Mouse (Mus musculus) embryonic facial prominence, embryonic 14.5 days (tissue): Measurements from ENCODE around the gene Hoxd3. TPM values are rescaled to one million over a fixed set of nuclear protein-coding genes. Genes with fewer than 3 reads are reported as not detected.

Experiments used
- ATAC-seq: fragments of 200-750 bp; cut with Nextera tagmentation; 2 replicates; pipeline ENCODE4 v1.8.0; 2017; ENCODE audit warnings: low read depth, moderate number of reproducible peaks, moderate TSS enrichment
- DNase-seq: peaks from one replicate; pipeline ENCODE4 v3.0.0-alpha.2; 2015; ENCODE audit warnings: low spot score
- H3K27ac ChIP-seq: fragments of 300-500 bp; sonication (generic); replicated peaks from 2 replicates; pipeline ENCODE4 v1.5.1; 2014; ENCODE audit warnings: low read depth, mild to moderate bottlenecking, low read length, moderate library complexity
- H3K27me3 ChIP-seq: fragments of 300-500 bp; sonication (generic); replicated peaks from 2 replicates; pipeline ENCODE4 v1.6.1; 2014; ENCODE audit warnings: low read length; ENCODE audit not compliant: control insufficient read depth, insufficient read depth
- H3K36me3 ChIP-seq: fragments of 300-500 bp; sonication (generic); 2 replicates; pipeline ENCODE4 v1.6.1; 2014; ENCODE audit warnings: low read length, mixed read lengths; ENCODE audit not compliant: control insufficient read depth, insufficient read depth
- H3K4me1 ChIP-seq: fragments of 300-500 bp; sonication (generic); 2 replicates; pipeline ENCODE4 v1.6.1; 2014; ENCODE audit warnings: antibody characterized with exemption, low read length; ENCODE audit not compliant: control insufficient read depth, insufficient read depth
- H3K4me2 ChIP-seq: fragments of 300-500 bp; sonication (generic); 2 replicates; pipeline ENCODE4 v1.6.1; 2014; ENCODE audit warnings: low read depth, mild to moderate bottlenecking, low read length, moderate library complexity, mixed read lengths
- H3K4me3 ChIP-seq: fragments of 300-500 bp; sonication (generic); 2 replicates; pipeline ENCODE4 v1.5.1; 2014; ENCODE audit warnings: low read depth, mild to moderate bottlenecking, low read length
- H3K9ac ChIP-seq: fragments of 300-500 bp; sonication (generic); 2 replicates; pipeline ENCODE4 v1.6.1; 2014; ENCODE audit warnings: low read depth, mild to moderate bottlenecking, low read length, moderate library complexity, mixed read lengths
- H3K9me3 ChIP-seq: fragments of 300-500 bp; sonication (generic); 2 replicates; pipeline ENCODE4 v1.6.1; 2016; ENCODE audit warnings: low read length; ENCODE audit not compliant: control insufficient read depth
- WGBS: fragments of 180-500 bp; shearing (Covaris S2); extraction: QIAGEN DNeasy Blood & Tissue Kit; methylation state at CpG from one replicate; pipeline ENCODE4 v1.1.7; 2014; 5-methylcytosine and 5-hydroxymethylcytosine counted together
- polyA plus RNA-seq: library from polyadenylated mRNA; unstranded; fragments of >200 nt; fragmentation: Nextera tagmentation; extraction: Ambion mirVana; gene quantifications from 2 replicates; pipeline ENCODE4 v1.2.1, GENCODE M21; 2014

Hoxd3 gene
- polyA plus RNA-seq, 1 experiment from 2014 or later: 3.8 TPM

DNA sequence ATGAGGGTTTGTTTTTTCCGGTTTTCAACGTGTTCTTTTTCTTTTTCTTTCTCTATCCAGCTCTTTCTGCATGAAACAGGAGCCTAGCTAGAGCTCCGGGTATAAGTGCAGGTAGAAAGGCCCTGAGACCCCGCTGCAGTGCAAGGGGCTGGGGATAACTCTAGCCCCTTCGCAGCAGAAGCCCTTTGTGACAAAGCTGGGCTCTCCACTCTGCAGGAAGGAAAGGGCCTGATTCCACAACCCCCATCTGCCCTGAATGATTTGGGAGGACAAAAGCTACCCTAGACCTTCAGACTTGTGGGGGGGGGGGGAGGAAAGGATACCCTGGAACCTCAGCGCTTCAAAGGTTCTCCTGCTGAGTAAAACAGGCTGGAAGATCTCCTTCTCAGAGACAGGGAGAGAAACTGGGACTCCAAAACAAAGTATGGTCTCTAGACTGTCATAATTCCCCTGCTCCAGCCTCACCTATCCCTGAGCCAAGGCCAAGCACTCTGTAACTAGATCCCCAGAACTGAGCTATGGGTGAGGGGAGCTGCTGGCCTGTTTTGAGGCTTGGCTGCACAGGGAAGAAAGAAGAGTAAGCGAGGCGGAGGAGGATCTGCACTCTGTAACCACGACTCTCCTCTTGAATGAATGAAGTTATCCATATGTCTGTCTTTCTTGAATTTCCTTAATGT is 35.2 kb upstream of the Hoxd3 start:
- H3K4me3 ChIP-seq: no peak overlapping the region
- no peak overlapping the region for H3K4me2 ChIP-seq
- no peak for ATAC-seq
- H3K27me3 ChIP-seq: peaks cover 100% of the 10 kb centered on the region
- no peak overlapping the region for H3K27ac ChIP-seq
- no peaks in the 10 kb centered on the region for H3K9me3 ChIP-seq
- 6% methylated on average over 9 of the region's 9 CpGs for WGBS
- H3K4me1 ChIP-seq: peaks cover 4% of the 10 kb centered on the region; the same call in 1 of the 2 replicates
- H3K9ac ChIP-seq: no peak overlapping the region
- DNase-seq: no peak
- no peaks in the 10 kb centered on the region for H3K36me3 ChIP-seq

DNA sequence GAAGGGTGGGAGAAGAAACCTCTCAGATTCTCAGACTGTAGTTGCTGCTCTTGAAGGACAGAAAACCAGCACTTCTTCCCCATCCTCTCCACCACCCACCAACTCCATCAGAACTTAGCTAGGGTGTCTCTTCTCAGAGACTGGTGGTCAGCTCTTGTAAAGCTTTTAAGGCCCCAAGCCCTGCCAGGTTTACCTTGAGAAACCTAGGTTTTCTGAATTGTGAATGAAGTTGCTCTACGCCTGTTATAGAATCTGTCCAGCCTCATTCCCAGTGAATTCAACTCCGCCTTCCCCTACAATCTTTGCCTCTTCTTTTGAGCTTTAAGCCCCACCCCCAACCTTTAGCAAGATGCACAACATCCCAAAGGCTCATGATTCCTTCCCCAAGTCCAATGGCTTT is 34.6 kb upstream of the Hoxd3 start:
- WGBS: 4% methylated on average over 2 of the region's 2 CpGs
- Histone ChIP-seq H3K4me2 (no peak overlapping the region), H3K36me3 (no peaks in the 10 kb centered on the region), H3K4me1 (peaks cover 4% of the 10 kb centered on the region; the same call in 1 of the 2 replicates), H3K27ac (no peak overlapping the region), H3K27me3 (peaks cover 100% of the 10 kb centered on the region), H3K9ac (no peak overlapping the region), H3K4me3 (no peak overlapping the region), H3K9me3 (no peaks in the 10 kb centered on the region)
- ATAC-seq (no peak), DNase-seq (no peak)

DNA sequence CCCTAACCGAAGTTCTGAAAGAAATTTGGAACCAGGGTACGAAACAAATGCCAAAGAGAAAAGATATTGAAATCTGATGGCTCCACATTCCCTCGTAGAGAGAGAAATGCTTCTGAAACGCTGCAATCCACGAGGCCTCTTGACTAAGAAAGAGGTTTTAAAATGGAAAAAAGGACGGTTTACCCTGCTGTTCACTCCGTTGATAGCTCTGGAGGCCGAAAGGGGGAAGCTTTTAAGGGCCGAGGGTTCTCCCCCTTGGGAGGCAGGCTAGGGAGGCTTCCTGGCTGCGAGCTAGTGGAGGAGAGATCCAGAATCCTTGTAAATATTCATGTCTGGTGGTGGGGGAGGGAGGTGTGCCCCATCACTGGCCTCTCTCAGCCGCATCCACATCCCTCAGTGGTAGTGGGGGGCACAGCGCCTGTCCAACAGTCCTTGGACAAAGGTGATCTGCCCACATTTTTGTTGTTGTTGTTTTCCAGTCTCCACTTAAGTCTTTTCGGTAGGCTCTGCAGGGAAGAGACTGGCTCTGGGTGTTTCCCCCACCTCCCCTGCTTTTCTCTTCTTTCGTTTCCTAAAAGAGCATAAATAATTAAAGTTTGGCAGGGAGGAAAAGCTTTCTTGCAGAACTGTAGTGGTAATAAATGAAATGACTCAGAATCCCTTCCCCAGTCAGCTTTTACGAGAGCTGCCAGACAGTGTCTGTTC is 32.7 kb upstream of the Hoxd3 start, which contains the start of gene Hoxd11:
Hoxd11 (plus strand) TSS at position 667 of the 705 bp plus-strand sequence.
- H3K4me1 ChIP-seq: 0 out of 2 replicates have a peak, but pooled peaks cover 4% of the 10 kb centered on the region
- H3K9ac ChIP-seq: no peak within 1 kb of the TSS
- ATAC-seq (no peak), DNase-seq (no peak)
- WGBS: 1% methylated on average over 14 of the region's 15 CpGs
- no peaks in the 10 kb centered on the region for H3K9me3 ChIP-seq
- H3K27ac ChIP-seq: no peak within 1 kb of the TSS
- H3K4me2 ChIP-seq: no peak within 1 kb of the TSS
- no peaks in the 10 kb centered on the region for H3K36me3 ChIP-seq
- H3K27me3 ChIP-seq: peaks cover 100% of the 10 kb centered on the region
- 0 out of 2 replicates have a peak within 1 kb of the TSS, but pooled peaks have one; percentile 3 for H3K4me3 ChIP-seq

DNA sequence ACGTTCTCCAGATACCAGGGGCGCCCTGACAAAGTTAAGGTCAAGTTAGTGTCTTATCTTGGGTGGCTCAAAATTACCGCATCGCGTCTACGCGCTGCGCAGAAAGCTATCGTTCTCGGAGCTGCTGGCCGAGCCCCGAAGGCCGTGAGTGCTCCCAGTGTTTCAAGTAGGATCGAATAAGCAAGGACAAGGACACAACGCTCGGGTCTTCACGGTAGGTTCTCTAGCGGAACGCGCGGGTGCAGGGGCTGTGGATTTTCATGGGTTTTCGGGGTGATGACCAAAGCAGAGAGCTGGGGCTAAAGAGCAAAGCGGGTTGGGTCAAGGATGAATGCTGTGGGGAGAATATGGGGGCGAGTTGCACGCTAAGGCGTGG is 32.1 kb upstream of the Hoxd3 start:
- H3K36me3 ChIP-seq: no peaks in the 10 kb centered on the region
- H3K27ac ChIP-seq: no peak overlapping the region
- no peak overlapping the region for H3K9ac ChIP-seq
- no peak overlapping the region for H3K4me2 ChIP-seq
- H3K9me3 ChIP-seq: no peaks in the 10 kb centered on the region
- 0 out of 2 replicates have a peak overlapping the region, but pooled peaks have one; percentile 3 for H3K4me3 ChIP-seq
- peaks cover 100% of the 10 kb centered on the region for H3K27me3 ChIP-seq
- ATAC-seq (no peak), DNase-seq (no peak)
- under 1% methylated on average over 26 of the region's 26 CpGs for WGBS
- 0 out of 2 replicates have a peak, but pooled peaks cover 4% of the 10 kb centered on the region for H3K4me1 ChIP-seq

DNA sequence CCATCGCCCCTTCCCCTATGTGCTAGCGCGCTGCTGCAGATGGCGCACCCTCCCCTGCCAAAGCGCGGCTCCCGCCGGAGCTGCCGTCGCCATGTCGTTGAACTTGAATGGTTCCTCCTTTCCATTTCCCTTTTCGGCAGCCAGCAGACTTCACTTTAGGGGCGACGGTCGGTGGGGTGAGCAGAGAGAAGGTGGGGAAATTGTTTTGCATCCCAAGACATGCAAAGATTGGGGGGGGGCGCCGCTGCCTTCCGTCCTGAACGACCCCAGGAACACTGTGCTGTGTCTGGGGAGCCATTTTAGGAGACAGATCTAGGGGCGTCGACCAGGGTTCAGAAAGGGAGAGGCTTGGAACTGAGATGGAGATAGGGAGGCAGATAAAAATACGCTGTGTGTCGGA is 31.7 kb upstream of the Hoxd3 start:
- ATAC-seq: no peak
- under 1% methylated on average over 23 of the region's 23 CpGs for WGBS
- no peak for DNase-seq
- Histone ChIP-seq H3K9ac (no peak overlapping the region), H3K9me3 (no peaks in the 10 kb centered on the region), H3K27ac (no peak overlapping the region), H3K36me3 (no peaks in the 10 kb centered on the region), H3K4me1 (0 out of 2 replicates have a peak, but pooled peaks cover 4% of the 10 kb centered on the region), H3K4me2 (no peak overlapping the region), H3K27me3 (peaks cover 100% of the 10 kb centered on the region), H3K4me3 (no peak overlapping the region)

DNA sequence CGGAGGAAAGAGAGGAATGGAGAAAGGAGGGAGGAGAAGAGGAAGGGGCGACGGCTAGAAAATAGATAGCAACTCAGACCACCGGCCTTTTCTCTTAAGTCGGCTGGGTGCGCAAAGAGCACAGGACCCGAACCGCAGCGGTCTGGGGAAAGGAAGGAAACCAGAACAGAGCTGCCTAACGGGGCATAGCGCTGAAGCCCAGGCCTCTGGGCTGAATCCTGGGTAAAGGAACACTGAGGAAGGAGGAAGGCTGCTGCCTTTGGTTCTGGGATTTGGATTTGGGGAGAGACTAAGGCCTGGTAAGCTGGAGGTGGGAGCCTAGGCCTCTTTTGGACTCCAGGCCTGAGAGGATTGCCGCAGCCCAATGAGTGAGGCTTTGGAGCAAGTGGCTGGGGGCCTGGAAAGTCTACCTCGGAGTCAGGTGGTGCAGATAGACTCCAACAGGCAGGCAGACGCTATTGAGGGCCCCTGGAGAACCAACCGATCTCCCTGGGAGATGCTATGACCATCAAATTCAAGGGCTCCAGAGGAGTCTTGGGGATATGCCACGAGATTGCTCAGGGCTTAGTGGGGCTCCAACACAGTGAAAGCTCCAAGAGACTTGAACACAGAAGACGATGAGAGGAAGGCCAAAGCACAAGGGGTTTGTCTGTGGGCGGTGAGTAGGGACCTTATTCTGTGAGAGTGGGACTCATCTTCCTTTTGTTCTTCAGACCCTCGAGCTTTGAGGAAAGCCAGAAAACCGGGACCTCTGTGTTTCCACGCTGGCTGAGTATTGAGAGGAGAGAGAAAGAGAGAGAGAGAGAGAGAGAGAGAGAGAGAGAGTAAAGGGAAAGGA is 30.9 kb upstream of the Hoxd3 start:
- Histone ChIP-seq H3K9ac (no peak overlapping the region), H3K36me3 (no peaks in the 10 kb centered on the region), H3K27me3 (peaks cover 100% of the 10 kb centered on the region), H3K4me1 (0 out of 2 replicates have a peak, but pooled peaks cover 4% of the 10 kb centered on the region), H3K27ac (no peak overlapping the region), H3K9me3 (no peaks in the 10 kb centered on the region), H3K4me3 (no peak overlapping the region), H3K4me2 (no peak overlapping the region)
- 3% methylated on average over 21 of the region's 21 CpGs for WGBS
- ATAC-seq (no peak), DNase-seq (no peak)

DNA sequence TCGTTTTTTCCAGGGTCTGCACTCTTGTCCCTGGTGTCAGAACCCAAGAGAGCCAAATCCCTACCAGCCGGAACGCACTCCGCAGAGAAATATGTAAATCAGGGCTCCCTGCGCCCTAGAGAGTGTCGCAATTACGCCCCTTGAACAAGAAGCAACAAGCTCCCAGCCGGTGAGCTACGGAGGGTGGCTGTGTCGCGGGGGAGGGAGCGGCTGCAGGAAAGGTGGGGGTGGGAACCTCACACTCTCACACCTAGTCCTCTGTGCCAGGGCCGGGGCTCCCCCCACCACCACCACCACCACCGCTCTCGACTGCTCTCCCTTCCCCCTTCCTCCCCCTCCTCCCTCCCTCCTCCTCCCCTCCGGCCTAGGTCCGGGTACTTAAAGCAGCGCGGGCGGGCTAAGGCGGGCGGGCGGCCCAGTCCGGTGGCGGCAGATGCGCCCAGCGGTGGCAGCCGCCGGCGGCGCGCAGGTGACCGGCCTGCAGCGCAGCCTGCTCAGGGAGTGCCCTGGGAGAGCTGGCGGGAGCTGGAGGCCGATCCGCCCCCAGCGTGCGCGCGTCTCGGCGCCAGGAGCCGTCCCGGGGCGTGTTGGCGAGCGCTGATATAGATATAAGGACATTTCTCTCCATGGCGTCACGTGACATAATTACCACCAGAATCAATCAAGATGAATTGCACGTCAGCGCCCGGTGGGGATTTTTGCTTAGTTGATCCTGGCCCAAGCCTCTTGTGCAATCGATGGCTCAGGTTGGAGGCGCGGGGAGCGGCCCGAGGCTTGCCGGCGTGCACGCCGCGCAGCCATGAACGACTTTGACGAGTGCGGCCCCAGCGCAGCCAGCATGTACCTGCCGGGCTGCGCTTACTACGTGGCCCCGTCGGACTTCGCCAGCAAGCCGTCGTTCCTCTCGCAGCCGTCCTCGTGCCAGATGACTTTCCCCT is 29.9 kb upstream of the Hoxd3 start:
- no peak overlapping the region for H3K9ac ChIP-seq
- WGBS: 2% methylated on average over 63 of the region's 78 CpGs
- DNase-seq: no peak
- no peaks in the 10 kb centered on the region for H3K9me3 ChIP-seq
- no peak for ATAC-seq
- H3K27ac ChIP-seq: no peak overlapping the region
- H3K27me3 ChIP-seq: peaks cover 99% of the 10 kb centered on the region
- H3K4me1 ChIP-seq: 0 out of 2 replicates have a peak, but pooled peaks cover 4% of the 10 kb centered on the region
- H3K4me2 ChIP-seq: peak overlapping the region; percentile 46
- H3K4me3 ChIP-seq: peak overlapping the region; percentile 28
- no peaks in the 10 kb centered on the region for H3K36me3 ChIP-seq
